Mouse (Mus musculus) kidney, postnatal 0 days (tissue): Measurements from ENCODE around the gene Cyp4f15. TPM values are rescaled to one million over a fixed set of nuclear protein-coding genes. Genes with fewer than 3 reads are reported as not detected.
"Not testable (repeated sequence)": the region's sequence is repeated elsewhere in the genome, so short reads cannot be mapped to it uniquely, and the experiment has no call there.

Experiments
- ATAC-seq: fragments of 200-750 bp; cut with Nextera tagmentation; replicated peaks from 2 replicates; pipeline ENCODE4 v1.8.0; 2017; ENCODE audit warnings: low read depth, moderate number of reproducible peaks, moderate TSS enrichment, moderate library complexity; ENCODE audit not compliant: low FRiP score
- DNase-seq: peaks from one replicate; pipeline ENCODE4 v3.0.0-alpha.2; 2016; ENCODE audit warnings: low spot score
- H3K27ac ChIP-seq: fragments of 300-500 bp; sonication (generic); 2 replicates; pipeline ENCODE4 v1.5.1; 2014; ENCODE audit warnings: mild to moderate bottlenecking
- H3K27me3 ChIP-seq: fragments of 300-500 bp; sonication (generic); 2 replicates; pipeline ENCODE4 v1.6.1; 2014; ENCODE audit warnings: low read length, mixed read lengths; ENCODE audit not compliant: insufficient read depth
- H3K36me3 ChIP-seq: fragments of 300-500 bp; sonication (generic); 2 replicates; pipeline ENCODE4 v1.6.1; 2014; ENCODE audit warnings: low read length, mixed read lengths; ENCODE audit not compliant: insufficient read depth
- H3K4me1 ChIP-seq: fragments of 300-500 bp; sonication (generic); replicated peaks from 2 replicates; pipeline ENCODE4 v1.6.1; 2014; ENCODE audit warnings: antibody characterized with exemption, low read length, mixed read lengths; ENCODE audit not compliant: insufficient read depth
- H3K4me2 ChIP-seq: fragments of 300-500 bp; sonication (generic); 2 replicates; pipeline ENCODE4 v1.6.1; 2014; ENCODE audit warnings: mild to moderate bottlenecking, low read length, moderate library complexity, mixed read lengths
- H3K4me3 ChIP-seq: fragments of 300-500 bp; sonication (generic); replicated peaks from 2 replicates; pipeline ENCODE4 v1.5.1; 2014; ENCODE audit warnings: low read depth, low read length
- H3K9ac ChIP-seq: fragments of 300-500 bp; sonication (generic); 2 replicates; pipeline ENCODE4 v1.6.1; 2014; ENCODE audit warnings: low read depth, low read length
- H3K9me3 ChIP-seq: fragments of 300-500 bp; sonication (generic); replicated peaks from 2 replicates; pipeline ENCODE4 v1.6.1; 2016; ENCODE audit warnings: low read length, inconsistent platforms, mixed read lengths
- CTCF ChIP-seq: IDR thresholded peaks from 2 replicates; pipeline ENCODE4 v1.5.1; 2016; ENCODE audit warnings: antibody characterized with exemption, low read depth, mild to moderate bottlenecking, moderate library complexity
- WGBS: fragments of 180-500 bp; shearing (Covaris S2); extraction: QIAGEN DNeasy Blood & Tissue Kit; methylation state at CpG from one replicate; pipeline ENCODE4 v1.1.7; 2014; 5-methylcytosine and 5-hydroxymethylcytosine counted together
- polyA plus RNA-seq: library from polyadenylated mRNA; unstranded; fragments of >200 nt; fragmentation: Nextera tagmentation; extraction: Ambion mirVana; gene quantifications from 2 replicates; pipeline ENCODE4 v1.2.1, GENCODE M21; 2015

Gene Cyp4f15
- polyA plus RNA-seq, 1 experiment from 2014 or later = 0.39 TPM

GRCm38 (mm10) chr17:32722771-32723170 is 37.3 kb downstream of the Cyp4f15 start:
- Histone ChIP-seq H3K9me3 (no peaks in the 10 kb centered on the region), H3K9ac (no peak overlapping the region), H3K27ac (no peak overlapping the region), H3K27me3 (no peaks in the 10 kb centered on the region), H3K36me3 (no peaks in the 10 kb centered on the region), H3K4me1 (no peaks in the 10 kb centered on the region), H3K4me3 (no peak overlapping the region), H3K4me2 (no peak overlapping the region)
- 74% methylated on average over 7 of the region's 7 CpGs for WGBS
- TF ChIP-seq CTCF = no peak
- ATAC-seq = no peak
- DNase-seq = no peak

GRCm38 (mm10) chr17:32726360-32726759 is 40.9 kb downstream of the Cyp4f15 start:
- H3K27me3 ChIP-seq, H3K4me2 ChIP-seq, H3K9ac ChIP-seq, H3K4me1 ChIP-seq, H3K4me3 ChIP-seq, DNase-seq, H3K9me3 ChIP-seq, ATAC-seq, H3K27ac ChIP-seq, H3K36me3 ChIP-seq: not testable (repeated sequence)

- no peak overlapping the region for H3K4me2 ChIP-seq
- no peaks in the 10 kb centered on the region for H3K4me1 ChIP-seq
- no peak overlapping the region for H3K9ac ChIP-seq
- DNase-seq = peak; percentile 6
- no peaks in the 10 kb centered on the region for H3K27me3 ChIP-seq
- no peak overlapping the region for H3K27ac ChIP-seq
- no peaks in the 10 kb centered on the region for H3K36me3 ChIP-seq
- H3K9me3 ChIP-seq = no peaks in the 10 kb centered on the region
- peak; percentile 40 for TF ChIP-seq CTCF
- H3K4me3 ChIP-seq = no peak overlapping the region
- no peak for ATAC-seq
- WGBS = 77% methylated on average over 3 of the region's 3 CpGs
Measured at GRCm38 (mm10) chr17:32729029-32729428, 43.6 kb downstream of the Cyp4f15 start.

- no peaks in the 10 kb centered on the region for H3K9me3 ChIP-seq
- no peak for DNase-seq
- WGBS = 80% methylated on average over 1 of the region's 1 CpGs
- no peak for TF ChIP-seq CTCF
- H3K4me1 ChIP-seq = no peaks in the 10 kb centered on the region
- H3K27ac ChIP-seq = no peak overlapping the region
- H3K27me3 ChIP-seq = no peaks in the 10 kb centered on the region
- no peak overlapping the region for H3K9ac ChIP-seq
- ATAC-seq = no peak
- H3K36me3 ChIP-seq = no peaks in the 10 kb centered on the region
- H3K4me2 ChIP-seq = no peak overlapping the region
- no peak overlapping the region for H3K4me3 ChIP-seq
Measured at GRCm38 (mm10) chr17:32738406-32738805, 53.0 kb downstream of the Cyp4f15 start.

- no peaks in the 10 kb centered on the region for H3K9me3 ChIP-seq
- H3K4me2 ChIP-seq = no peak overlapping the region
- ATAC-seq = no peak
- no peak overlapping the region for H3K9ac ChIP-seq
- no peak for TF ChIP-seq CTCF
- no peaks in the 10 kb centered on the region for H3K4me1 ChIP-seq
- H3K36me3 ChIP-seq = no peaks in the 10 kb centered on the region
- 33% methylated on average over 1 of the region's 1 CpGs for WGBS
- no peak overlapping the region for H3K4me3 ChIP-seq
- DNase-seq = no peak
- H3K27ac ChIP-seq = no peak overlapping the region
- H3K27me3 ChIP-seq = no peaks in the 10 kb centered on the region
Measured at GRCm38 (mm10) chr17:32741057-32741456, 55.6 kb downstream of the Cyp4f15 start.

GRCm38 (mm10) chr17:32750611-32751010 is 65.2 kb downstream of the Cyp4f15 start:
- no peaks in the 10 kb centered on the region for H3K9me3 ChIP-seq
- H3K36me3 ChIP-seq = no peaks in the 10 kb centered on the region
- no peak overlapping the region for H3K4me3 ChIP-seq
- no peak for TF ChIP-seq CTCF
- 41% methylated on average over 5 of the region's 5 CpGs for WGBS
- no peak for ATAC-seq
- no peaks in the 10 kb centered on the region for H3K27me3 ChIP-seq
- H3K9ac ChIP-seq = no peak overlapping the region
- H3K4me2 ChIP-seq = no peak overlapping the region
- H3K4me1 ChIP-seq = no peaks in the 10 kb centered on the region
- no peak overlapping the region for H3K27ac ChIP-seq
- no peak for DNase-seq

Other genes starting within 250 kb of the Cyp4f15 start
- gene Cyp4f39, start 232.9 kb upstream of the Cyp4f15 start, polyA plus RNA-seq = 0.54 and 0.98 TPM in 2 replicates
- 6.6 and 6.8 TPM in 2 replicates for gene Cyp4f17, start 179.6 kb upstream of the Cyp4f15 start, polyA plus RNA-seq
- 24.0 and 25.4 TPM in 2 replicates for gene Cyp4f16, start 149.1 kb upstream of the Cyp4f15 start, polyA plus RNA-seq
- gene Cyp4f37, start 64.3 kb upstream of the Cyp4f15 start, polyA plus RNA-seq = not detected in 2 replicates
- 0.05 TPM in 1 of 2 replicates, not detected in the other for gene Cyp4f40, start 26.7 kb upstream of the Cyp4f15 start, polyA plus RNA-seq
- gene Zfp871, start 102.7 kb downstream of the Cyp4f15 start, polyA plus RNA-seq = 31.3 and 33.4 TPM in 2 replicates
- 0.64 and 0.99 TPM in 2 replicates for gene Zfp811, start 124.3 kb downstream of the Cyp4f15 start, polyA plus RNA-seq
- 9.4 and 9.8 TPM in 2 replicates for gene Zfp799, start 144.6 kb downstream of the Cyp4f15 start, polyA plus RNA-seq
- gene Zfp870, start 206.0 kb downstream of the Cyp4f15 start, polyA plus RNA-seq = 6.9 and 7.5 TPM in 2 replicates
- not detected in 2 replicates for gene Cyp4f14, start 231.7 kb downstream of the Cyp4f15 start, polyA plus RNA-seq